In the genomic region with DNA sequence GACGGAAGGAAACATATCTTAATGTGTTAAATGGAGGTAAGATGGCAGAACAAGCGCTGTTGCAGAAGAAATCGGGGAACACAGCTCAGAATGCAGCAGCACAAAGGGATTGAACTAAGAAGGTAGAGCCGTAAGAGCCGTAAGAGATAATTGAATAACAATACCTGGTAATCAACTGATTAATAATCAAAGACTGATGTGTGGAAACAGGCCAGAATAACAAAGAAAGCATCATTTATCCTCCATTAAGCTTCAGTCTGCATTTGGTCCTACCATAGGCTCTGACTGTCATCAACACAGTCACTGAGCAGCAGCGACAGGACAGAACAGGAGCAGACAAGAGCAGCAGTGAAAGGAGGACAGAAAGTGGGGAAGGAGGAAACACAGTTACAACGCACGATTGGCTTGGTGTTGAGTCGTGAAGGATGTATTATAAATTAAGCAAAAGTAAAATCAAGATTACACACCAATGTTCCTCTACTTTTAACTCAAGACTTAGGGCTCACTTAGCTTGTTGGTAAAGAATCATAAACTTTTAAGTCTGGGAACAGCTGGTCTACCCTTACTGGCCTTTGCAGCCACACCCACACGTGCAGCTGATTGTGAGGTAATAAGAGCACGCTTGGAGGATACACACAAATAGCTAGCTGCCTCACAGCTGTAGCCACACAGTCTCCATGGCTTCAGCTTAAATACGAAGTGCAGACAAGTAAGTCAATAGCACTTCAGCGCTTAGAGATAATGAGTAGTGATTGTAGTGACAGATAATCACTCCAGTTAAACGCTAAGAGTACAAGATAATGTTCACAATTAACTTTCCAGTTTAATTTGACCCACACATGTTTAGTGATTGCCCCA, we compare ENCODE assay signal across 13 mouse cellular contexts. TPM values are rescaled to one million over a fixed set of nuclear protein-coding genes. Genes with fewer than 3 reads are reported as not detected.
DNase-seq lines count a peak whose midpoint lies in the region; ATAC-seq lines count a peak whose summit lies in the region.
"Had no signal": no experiment of that assay in that cellular context is flagged by ENCODE, and none has a peak within 500 bp of the region (broad histone marks: within the 10 kb centered on the region; RNA-seq: fewer than 3 reads in every experiment).

No protein-coding gene starts in this region.

- 56% methylated on average over 14 of the region's 14 CpGs for WGBS in heart, embryonic 12.5 days
- WGBS in heart, embryonic 11.5 days (ENCODE audit: insufficient replicate concordance) = 66% methylated on average over 14 of the region's 14 CpGs
- WGBS in neural tube, embryonic 14.5 days = 51% methylated on average over 14 of the region's 14 CpGs
- WGBS in forebrain, embryonic 12.5 days = 57% methylated on average over 14 of the region's 14 CpGs

- peaks cover 40% of the 10 kb centered on the region for H3K36me3 ChIP-seq in heart, embryonic 12.5 days
- peaks cover 20% of the 10 kb centered on the region for H3K36me3 ChIP-seq in heart, embryonic 11.5 days (ENCODE audit: control insufficient read depth, insufficient read depth, low read length)
- peaks cover 31% of the 10 kb centered on the region for H3K36me3 ChIP-seq in neural tube, embryonic 14.5 days (ENCODE audit: control insufficient read depth, insufficient read depth, low read length)
- H3K36me3 ChIP-seq in forebrain, embryonic 12.5 days (replicated peaks) = peaks cover 41% of the 10 kb centered on the region

- no peak for ATAC-seq in heart, embryonic 12.5 days (ENCODE audit: insufficient number of reproducible peaks, low FRiP score)
- no peak for ATAC-seq in heart, embryonic 11.5 days (replicated peaks; ENCODE audit: insufficient number of reproducible peaks, low FRiP score, low TSS enrichment)
- peak; percentile 51; the same call in 1 of the 2 replicates for ATAC-seq in neural tube, embryonic 14.5 days (ENCODE audit: low read depth)
- peak; percentile 79; the same call in 1 of the 2 replicates for ATAC-seq in forebrain, embryonic 12.5 days (ENCODE audit: low FRiP score)
- ATAC-seq: midbrain, embryonic 15.5 days had no signal

- H3K27me3 ChIP-seq in heart, embryonic 12.5 days (replicated peaks) = no peaks in the 10 kb centered on the region
- H3K27me3 ChIP-seq in heart, embryonic 11.5 days (ENCODE audit: control insufficient read depth, insufficient read depth, low read length) = no peaks in the 10 kb centered on the region
- no peaks in the 10 kb centered on the region for H3K27me3 ChIP-seq in neural tube, embryonic 14.5 days (ENCODE audit: control insufficient read depth, insufficient read depth, low read length)
- H3K27me3 ChIP-seq in forebrain, embryonic 12.5 days = no peaks in the 10 kb centered on the region
- H3K27me3 ChIP-seq: midbrain, embryonic 15.5 days had no signal

- H3K4me3 ChIP-seq in heart, embryonic 12.5 days = no peak overlapping the region
- H3K4me3 ChIP-seq in heart, embryonic 11.5 days (ENCODE audit: low read depth, low read length) = no peak overlapping the region
- H3K4me3 ChIP-seq in neural tube, embryonic 14.5 days (ENCODE audit: low read depth, low read length) = no peak overlapping the region
- H3K4me3 ChIP-seq in forebrain, embryonic 12.5 days (replicated peaks) = no peak overlapping the region
- H3K4me3 ChIP-seq: midbrain, embryonic 15.5 days had no signal

- H3K9ac ChIP-seq in heart, embryonic 12.5 days = no peak overlapping the region
- H3K9ac ChIP-seq in heart, embryonic 11.5 days (ENCODE audit: low read depth, low read length) = no peak overlapping the region
- H3K9ac ChIP-seq in neural tube, embryonic 14.5 days (replicated peaks; ENCODE audit: low read depth, low read length) = no peak overlapping the region
- H3K9ac ChIP-seq in forebrain, embryonic 12.5 days = no peak overlapping the region
- H3K9ac ChIP-seq: midbrain, embryonic 15.5 days had no signal

- peaks cover 17% of the 10 kb centered on the region for H3K4me1 ChIP-seq in heart, embryonic 12.5 days (replicated peaks)
- peaks cover 6% of the 10 kb centered on the region; the same call in 1 of the 2 replicates for H3K4me1 ChIP-seq in heart, embryonic 11.5 days (ENCODE audit: control insufficient read depth, insufficient read depth, low read length)
- H3K4me1 ChIP-seq in neural tube, embryonic 14.5 days (ENCODE audit: control insufficient read depth, insufficient read depth, low read length) = no peaks in the 10 kb centered on the region
- 0 out of 2 replicates have a peak, but pooled peaks cover 4% of the 10 kb centered on the region for H3K4me1 ChIP-seq in forebrain, embryonic 12.5 days
- H3K4me1 ChIP-seq: midbrain, embryonic 15.5 days had no signal

- no peaks in the 10 kb centered on the region for H3K9me3 ChIP-seq in heart, embryonic 12.5 days (replicated peaks)
- no peaks in the 10 kb centered on the region for H3K9me3 ChIP-seq in heart, embryonic 11.5 days (replicated peaks; ENCODE audit: control insufficient read depth, low read length)
- no peaks in the 10 kb centered on the region for H3K9me3 ChIP-seq in neural tube, embryonic 14.5 days (ENCODE audit: control insufficient read depth, low read length)
- no peaks in the 10 kb centered on the region for H3K9me3 ChIP-seq in forebrain, embryonic 12.5 days
- H3K9me3 ChIP-seq: midbrain, embryonic 15.5 days had no signal

- H3K4me2 ChIP-seq in heart, embryonic 12.5 days = no peak overlapping the region
- H3K4me2 ChIP-seq in heart, embryonic 11.5 days = no peak overlapping the region
- no peak overlapping the region for H3K4me2 ChIP-seq in neural tube, embryonic 14.5 days (ENCODE audit: low read depth, low read length)
- H3K4me2 ChIP-seq in forebrain, embryonic 12.5 days = no peak overlapping the region
- H3K4me2 ChIP-seq: midbrain, embryonic 15.5 days had no signal

- H3K27ac ChIP-seq in heart, embryonic 12.5 days (ENCODE audit: poor library complexity, severe bottlenecking) = peak overlapping the region; percentile 23; the same call in 1 of the 2 replicates
- H3K27ac ChIP-seq in heart, embryonic 11.5 days (ENCODE audit: low read depth, low read length) = no peak overlapping the region
- no peak overlapping the region for H3K27ac ChIP-seq in neural tube, embryonic 14.5 days (ENCODE audit: low read depth, low read length)
- 0 out of 2 replicates have a peak overlapping the region, but pooled peaks have one; percentile 2 for H3K27ac ChIP-seq in forebrain, embryonic 12.5 days
- H3K27ac ChIP-seq: midbrain, embryonic 15.5 days had no signal

- DNase-seq in neural tube, embryonic 10.5 days (ENCODE audit: extremely low spot score, low spot score) = no peak
- no peak for DNase-seq in ovary, postnatal 36 days (ENCODE audit: low spot score)
- DNase-seq in kidney, postnatal 4 days = no peak
- DNase-seq: cerebellum, postnatal 10 days; kidney, adult 2 months; lung, postnatal 36 days; right cerebral cortex, postnatal 25 days; thymus, adult 18-20 months had no signal

RNA-seq across cellular contexts. Expression of a gene that starts 59.8 kb away (rescaled TPM):
- 29.6 and 33.1 TPM in 2 replicates for polyA plus RNA-seq in heart, embryonic 12.5 days (2016; fragmentation: Nextera tagmentation; extraction: Ambion mirVana)
- 30.6 and 33.9 TPM in 2 replicates for polyA plus RNA-seq in heart, embryonic 11.5 days (2014; fragmentation: Nextera tagmentation; extraction: Ambion mirVana)
- 123 and 157 TPM in 2 replicates for polyA plus RNA-seq in neural tube, embryonic 14.5 days (2014; fragmentation: Nextera tagmentation; extraction: Ambion mirVana)
- polyA plus RNA-seq in forebrain, embryonic 12.5 days (2016; fragmentation: Nextera tagmentation; extraction: Ambion mirVana) = 104 and 108 TPM in 2 replicates

Comparison
In these comparisons a context has a peak if more than half of its experiments do, and no peak if none do; other contexts are left out.
1. H3K27ac ChIP-seq: peak in heart, embryonic 12.5 days (single experiment) and forebrain, embryonic 12.5 days (single experiment); none in heart, embryonic 11.5 days (single experiment) and neural tube, embryonic 14.5 days (single experiment).
2. ATAC-seq: peak in neural tube, embryonic 14.5 days (single experiment) and forebrain, embryonic 12.5 days (single experiment); none in heart, embryonic 12.5 days (single experiment) and heart, embryonic 11.5 days (single experiment).